Mouse (Mus musculus) ES-E14 (cell line): ENCODE results near the gene Lipa. TPM values are rescaled to one million over a fixed set of nuclear protein-coding genes. Genes with fewer than 3 reads are reported as not detected.

Source experiments
- DNase-seq: peaks from one replicate; pipeline ENCODE4 v3.0.0-alpha.2; 2013; ENCODE audit warnings: low read depth, low spot score
- H3K27ac ChIP-seq: 2 replicates; pipeline ENCODE4 v1.5.1; 2012; ENCODE audit warnings: low read depth, mild to moderate bottlenecking, low read length, moderate library complexity, mixed read lengths; ENCODE audit not compliant: poor library complexity, insufficient read depth, severe bottlenecking
- H3K36me3 ChIP-seq: 2 replicates; pipeline ENCODE4 v1.6.1; 2012; ENCODE audit warnings: mild to moderate bottlenecking, low read length, moderate library complexity, mixed read lengths; ENCODE audit not compliant: control insufficient read depth, poor library complexity, insufficient read depth, severe bottlenecking
- H3K4me1 ChIP-seq, 2 experiments: fragments of 150-350 bp in 1 of 2; sonication (generic) in 1 of 2; 2 replicates each; pipeline ENCODE4 v1.6.1; 2012; ENCODE audit warnings: low read length in 2 of 2, mild to moderate bottlenecking in 1 of 2, mixed read lengths in 1 of 2; ENCODE audit not compliant: control insufficient read depth in 2 of 2, insufficient read depth in 2 of 2, poor library complexity in 1 of 2
- H3K4me3 ChIP-seq, 2 experiments: fragments of 150-350 bp in 1 of 2; sonication (generic) in 1 of 2; 2 replicates each; pipeline ENCODE4 v1.5.1; 2012; ENCODE audit warnings: low read length in 2 of 2, low read depth in 1 of 2, mild to moderate bottlenecking in 1 of 2, mixed read lengths in 1 of 2; ENCODE audit not compliant: insufficient read depth in 1 of 2, poor library complexity in 1 of 2, severe bottlenecking in 1 of 2
- H3K9ac ChIP-seq: 2 replicates; pipeline ENCODE4 v1.6.1; 2012; ENCODE audit warnings: low read depth, mild to moderate bottlenecking, low read length, mixed read lengths; ENCODE audit not compliant: poor library complexity, insufficient read depth, severe bottlenecking
- H3K9me3 ChIP-seq: fragments of 150-350 bp; sonication (generic); 2 replicates; pipeline ENCODE4 v1.6.1; 2012; ENCODE audit warnings: low read depth, mild to moderate bottlenecking, low read length; ENCODE audit not compliant: control insufficient read depth, insufficient read depth
- CHD2 ChIP-seq: IDR thresholded peaks from 2 replicates; pipeline ENCODE4 v1.6.1; 2014; ENCODE audit warnings: mild to moderate bottlenecking, low read depth, low read length, inconsistent platforms
- HCFC1 ChIP-seq: IDR thresholded peaks from 2 replicates; pipeline ENCODE4 v1.6.1; 2012; ENCODE audit warnings: low read length, inconsistent platforms, borderline replicate concordance; ENCODE audit not compliant: insufficient read depth
- MAFK ChIP-seq: IDR thresholded peaks from 2 replicates; pipeline ENCODE4 v1.6.1; 2014; ENCODE audit warnings: mild to moderate bottlenecking, low read depth, low read length, inconsistent platforms; ENCODE audit not compliant: insufficient read depth
- ZC3H11A ChIP-seq: IDR thresholded peaks from 2 replicates; pipeline ENCODE4 v1.6.1; 2012; ENCODE audit warnings: low read depth, mild to moderate bottlenecking, inconsistent platforms, low read length, borderline replicate concordance
- ZNF384 ChIP-seq: IDR thresholded peaks from 2 replicates; pipeline ENCODE4 v1.6.1; 2012; ENCODE audit warnings: low read depth, low read length, inconsistent platforms
- in situ Hi-C, 2 experiments: fragments of 600-800 bp; cut with MboI; formaldehyde crosslinking; loops; one replicate each; pipeline ENCODE4 v1.15.1; 2025; ENCODE audit warnings: low sequenced_read_pairs in 2 of 2, inconsistent platforms in 1 of 2; ENCODE audit not compliant: unreplicated experiment in 2 of 2
- total RNA-seq: library from RNA; depleted of rRNA; stranded (reverse); fragments of 300-350 nt; gene quantifications from 2 replicates; pipeline ENCODE4 v1.2.3, GENCODE M21; 2012

Gene Lipa
- total RNA-seq, 1 experiment = 10.7 TPM

DNA sequence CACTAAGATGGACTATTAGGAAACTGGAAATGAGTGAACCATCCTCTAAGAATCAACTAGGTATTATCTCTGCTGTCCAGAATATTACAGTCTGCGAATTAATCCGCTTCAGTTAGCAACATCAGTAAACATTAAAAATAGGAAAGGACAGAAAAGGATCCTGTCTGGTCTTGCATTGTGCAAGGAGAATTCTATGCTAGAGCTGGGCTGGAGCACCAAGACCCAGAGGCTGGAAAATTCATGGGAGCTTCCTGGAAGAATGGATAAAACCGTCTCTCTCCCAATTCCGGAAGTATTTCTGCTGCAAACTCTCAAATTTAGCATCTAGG is 22.9 kb upstream of the Lipa start:
- DNase-seq = no peak
- Histone ChIP-seq H3K9ac (no peak overlapping the region), H3K9me3 (no peaks in the 10 kb centered on the region), H3K27ac (no peak overlapping the region), H3K4me3 (peak overlapping the region in 1 of 2 experiments; percentile 83; a peak in 2 of 4 replicates), H3K36me3 (no peaks in the 10 kb centered on the region), H3K4me1 (no peaks in the 10 kb centered on the region)
- in situ Hi-C loops = no loop called here
- TF ChIP-seq ZNF384 (no peak), MAFK (no peak), CHD2 (no peak), HCFC1 (no peak), ZC3H11A (no peak)

DNA sequence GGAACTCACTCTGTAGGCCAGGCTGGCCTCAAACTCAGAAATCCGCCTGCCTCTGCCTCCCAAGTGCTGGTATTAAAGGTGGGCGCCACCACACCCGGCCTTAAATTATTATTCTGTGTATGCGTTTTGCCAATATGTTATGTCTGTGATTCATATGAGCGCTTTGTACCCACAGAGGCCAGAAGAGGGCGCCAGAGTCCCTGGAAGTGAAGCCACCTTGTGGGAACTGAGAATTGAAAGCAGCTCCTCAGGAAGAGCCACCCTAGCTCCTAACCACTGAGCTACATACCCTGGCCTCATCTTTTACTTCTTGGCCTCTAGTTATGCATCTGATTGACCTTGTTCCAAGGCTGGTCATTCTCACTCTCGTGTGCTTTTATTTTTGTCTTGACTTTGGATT is 20.7 kb upstream of the Lipa start:
- H3K27ac ChIP-seq = no peak overlapping the region
- in situ Hi-C loops = no loop called here
- H3K4me1 ChIP-seq = no peaks in the 10 kb centered on the region
- H3K9ac ChIP-seq = no peak overlapping the region
- TF ChIP-seq ZC3H11A (peak; percentile 65), CHD2 (no peak), HCFC1 (no peak), ZNF384 (no peak), MAFK (no peak)
- H3K9me3 ChIP-seq = no peaks in the 10 kb centered on the region
- peak; percentile 66 for DNase-seq
- H3K4me3 ChIP-seq = no peak overlapping the region
- H3K36me3 ChIP-seq = no peaks in the 10 kb centered on the region

DNA sequence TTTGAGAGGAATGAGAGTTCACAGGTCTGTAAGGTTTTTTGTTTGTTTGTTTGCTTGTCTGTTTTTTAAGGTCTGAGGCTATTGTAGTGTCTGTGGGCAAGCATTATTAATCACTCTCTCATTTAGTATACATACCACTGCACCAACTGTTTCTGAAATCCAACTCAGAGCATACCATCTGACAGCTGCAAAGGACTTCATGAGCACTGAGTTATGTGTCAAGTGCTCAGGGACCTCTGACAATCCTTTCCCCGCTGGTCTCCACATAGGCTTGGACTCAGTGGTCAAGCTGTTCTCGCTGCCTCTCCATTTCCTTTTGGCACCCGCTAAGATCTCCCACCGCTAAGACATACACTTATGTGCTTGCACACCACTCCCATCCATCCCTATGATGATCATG is 18.9 kb upstream of the Lipa start:
- no peaks in the 10 kb centered on the region for H3K4me1 ChIP-seq
- in situ Hi-C loops = no loop called here
- no peak for TF ChIP-seq MAFK
- no peak for TF ChIP-seq HCFC1
- no peak for TF ChIP-seq ZNF384
- no peak for TF ChIP-seq ZC3H11A
- no peak for TF ChIP-seq CHD2
- no peaks in the 10 kb centered on the region for H3K36me3 ChIP-seq
- no peak for DNase-seq
- no peak overlapping the region for H3K27ac ChIP-seq
- H3K9ac ChIP-seq = no peak overlapping the region
- no peak overlapping the region for H3K4me3 ChIP-seq
- H3K9me3 ChIP-seq = no peaks in the 10 kb centered on the region

DNA sequence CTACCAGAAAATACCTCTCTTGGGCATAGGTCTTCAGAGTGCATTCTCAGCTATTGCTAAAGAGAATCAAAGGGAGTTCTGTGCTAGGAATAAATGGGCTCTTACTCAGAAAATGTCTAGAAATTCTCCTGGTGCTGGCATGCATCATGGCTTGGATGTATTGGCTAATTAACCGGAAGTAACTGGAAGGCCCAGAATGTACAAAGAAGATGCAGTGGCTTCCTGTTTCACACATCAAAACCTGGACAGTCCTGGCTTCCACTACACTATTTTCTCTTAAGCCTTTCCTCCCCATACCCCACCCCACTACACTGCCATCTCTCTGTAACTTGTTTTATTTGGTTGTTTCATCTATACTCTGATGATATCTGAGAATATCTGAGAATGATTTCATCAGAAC is 12.1 kb upstream of the Lipa start:
- Histone ChIP-seq H3K36me3 (no peaks in the 10 kb centered on the region), H3K9ac (no peak overlapping the region), H3K27ac (no peak overlapping the region), H3K4me1 (no peaks in the 10 kb centered on the region), H3K9me3 (no peaks in the 10 kb centered on the region), H3K4me3 (no peak overlapping the region)
- in situ Hi-C loops = no loop called here
- no peak for TF ChIP-seq HCFC1
- TF ChIP-seq MAFK = no peak
- TF ChIP-seq ZC3H11A = no peak
- no peak for TF ChIP-seq CHD2
- DNase-seq = no peak

- TF ChIP-seq CHD2 = no peak
- H3K4me1 ChIP-seq = no peaks in the 10 kb centered on the region; a peak in 1 of 4 replicates
- no peak for DNase-seq
- in situ Hi-C loops = no loop called here
- H3K4me3 ChIP-seq = no peak overlapping the region
- H3K9ac ChIP-seq = no peak overlapping the region
- H3K36me3 ChIP-seq = no peaks in the 10 kb centered on the region
- no peak overlapping the region for H3K27ac ChIP-seq
- H3K9me3 ChIP-seq = no peaks in the 10 kb centered on the region
These were observed 4.9 kb upstream of the Lipa start for GRCm38 (mm10) chr19:34532061-34532751.
